ENCODE assay signal across 25 mouse cellular contexts in genomic region chr9:9983220-9983619, GRCm38 (mm10).
"Had no signal": no experiment of that assay in that cellular context is flagged by ENCODE, and none has a peak within 500 bp of the region (broad histone marks: within the 10 kb centered on the region; RNA-seq: fewer than 3 reads in every experiment).

No protein-coding gene starts in this region.

- H3K4me2 ChIP-seq: heart, embryonic 12.5 days; hindbrain, embryonic 12.5 days; hindbrain, embryonic 14.5 days; intestine, embryonic 15.5 days; limb, embryonic 12.5 days; liver, embryonic 11.5 days; liver, embryonic 13.5 days had no signal

- H3K36me3 ChIP-seq: heart, embryonic 10.5 days; heart, embryonic 12.5 days; hindbrain, embryonic 10.5 days; hindbrain, embryonic 12.5 days; intestine, embryonic 15.5 days; limb, embryonic 10.5 days; limb, embryonic 12.5 days; liver, embryonic 13.5 days had no signal

- DNase-seq: gastrocnemius, adult 2 months; gastrocnemius, postnatal 10 days; gastrocnemius, postnatal 25 days; heart, adult 18-20 months; heart, postnatal 10 days; heart, postnatal 4 days; kidney, adult 18-20 months; kidney, adult 9 months; liver; liver, embryonic 13.5 days had no signal

- H3K4me1 ChIP-seq: heart, embryonic 10.5 days; heart, embryonic 12.5 days; hindbrain, embryonic 10.5 days; hindbrain, embryonic 12.5 days; intestine, embryonic 15.5 days; limb, embryonic 10.5 days; limb, embryonic 12.5 days; liver, embryonic 13.5 days had no signal

- H3K9me3 ChIP-seq: heart, embryonic 10.5 days; heart, embryonic 12.5 days; hindbrain, embryonic 10.5 days; hindbrain, embryonic 12.5 days; intestine, embryonic 15.5 days; limb, embryonic 10.5 days; limb, embryonic 12.5 days; liver, embryonic 13.5 days had no signal

- H3K27me3 ChIP-seq: heart, embryonic 12.5 days; hindbrain, embryonic 12.5 days; intestine, embryonic 15.5 days; limb, embryonic 12.5 days; liver, embryonic 13.5 days had no signal

- ATAC-seq: forebrain, embryonic 16.5 days; hindbrain, embryonic 16.5 days; inflammation-experienced regulatory T-cells, adult 6 months; intestine, embryonic 15.5 days; intestine, postnatal 0 days had no signal

- H3K4me3 ChIP-seq: gastrocnemius, adult 2 months; heart, embryonic 10.5 days; heart, embryonic 12.5 days; hindbrain, embryonic 10.5 days; hindbrain, embryonic 12.5 days; intestine, embryonic 15.5 days; layer of hippocampus, adult 2 months; left cerebral cortex, adult 2 months; limb, embryonic 10.5 days; limb, embryonic 12.5 days; liver, embryonic 13.5 days had no signal

- H3K9ac ChIP-seq: heart, embryonic 12.5 days; hindbrain, embryonic 12.5 days; hindbrain, embryonic 14.5 days; intestine, embryonic 15.5 days; limb, embryonic 12.5 days; liver, embryonic 13.5 days had no signal

- H3K27ac ChIP-seq: gastrocnemius, adult 2 months; heart, embryonic 10.5 days; hindbrain, embryonic 10.5 days; hindbrain, embryonic 12.5 days; hindbrain, embryonic 14.5 days; intestine, embryonic 15.5 days; layer of hippocampus, adult 2 months; left cerebral cortex, adult 2 months; limb, embryonic 10.5 days; limb, embryonic 12.5 days; liver, embryonic 13.5 days had no signal
